ENCODE assay signal across 9 mouse cellular contexts in the genomic region with DNA sequence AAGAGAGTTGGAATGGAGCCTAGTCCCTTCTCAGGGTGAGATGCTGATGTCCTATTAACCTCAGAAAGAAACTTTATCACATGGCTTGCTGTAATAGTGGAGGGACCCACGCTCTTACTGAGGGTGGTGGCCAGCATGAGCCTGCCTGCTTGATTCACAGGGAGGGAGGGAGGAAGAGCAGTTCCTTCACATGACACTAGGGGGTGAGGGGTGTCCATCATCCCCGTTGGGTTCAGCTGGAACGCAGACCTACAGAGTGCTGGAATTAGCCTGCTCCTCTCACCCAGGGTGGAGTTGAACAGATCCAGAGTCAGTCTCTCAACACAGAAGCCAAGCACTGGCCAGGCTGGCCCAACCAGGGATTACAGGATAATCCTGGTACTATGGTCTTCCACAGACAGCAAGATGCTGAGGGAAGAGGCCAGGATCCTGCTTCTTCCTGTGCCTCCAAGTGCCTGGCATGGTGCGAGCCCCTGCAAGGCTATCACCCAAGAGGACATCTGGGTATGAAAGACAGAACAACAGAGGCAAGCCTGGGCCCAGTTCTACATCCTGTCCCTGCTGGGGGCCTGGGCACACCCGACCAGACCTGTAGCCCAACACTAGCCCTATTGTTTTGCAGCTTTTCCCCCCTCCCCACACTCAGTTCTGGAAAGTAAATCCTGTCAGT.
A peak's percentile ranks its signal among the peaks of the same experiment; 100 is the strongest.
DNase-seq lines count a peak whose midpoint lies in the region; ATAC-seq and TF ChIP-seq lines count a peak whose summit lies in the region.
"Had no signal": no experiment of that assay in that cellular context is flagged by ENCODE, and none has a peak within 500 bp of the region (broad histone marks: within the 10 kb centered on the region; RNA-seq: fewer than 3 reads in every experiment).

No protein-coding gene starts in this region.

- no peaks in the 10 kb centered on the region; the same call in 1 of the 2 replicates for H3K27me3 ChIP-seq in embryonic facial prominence, embryonic 11.5 days (ENCODE audit: control insufficient read depth, insufficient read depth, low read length)

- peak; percentile 67 for DNase-seq in embryo, embryonic 10 days (ENCODE audit: low spot score)
- no peak for DNase-seq in embryo, embryonic 11 days
- DNase-seq in layer of hippocampus, adult 2 months (ENCODE audit: low spot score in 2 of 2) = no peak
- no peak for DNase-seq in layer of hippocampus, postnatal 36 days
- peak; percentile 29 for DNase-seq in A20 (ENCODE audit: low read depth, low spot score)
- DNase-seq in embryonic facial prominence, embryonic 11.5 days (ENCODE audit: low spot score) = peak; percentile 57
- DNase-seq in layer of hippocampus, postnatal 14 days (ENCODE audit: low spot score in 2 of 2) = no peak
- DNase-seq in right cerebral cortex, postnatal 25 days = no peak
- DNase-seq: kidney, adult 9 months had no signal

- H3K4me3 ChIP-seq in layer of hippocampus, adult 2 months = no peak overlapping the region
- H3K4me3 ChIP-seq in embryonic facial prominence, embryonic 11.5 days (ENCODE audit: low read depth, low read length) = no peak overlapping the region

- no peaks in the 10 kb centered on the region; the same call in 1 of the 2 replicates for H3K4me1 ChIP-seq in embryonic facial prominence, embryonic 11.5 days (ENCODE audit: control insufficient read depth, insufficient read depth, low read length)

- no peaks in the 10 kb centered on the region for H3K9me3 ChIP-seq in embryonic facial prominence, embryonic 11.5 days (replicated peaks; ENCODE audit: control insufficient read depth, low read length)

- H3K9ac ChIP-seq in embryonic facial prominence, embryonic 11.5 days (replicated peaks; ENCODE audit: low read length) = no peak overlapping the region

- H3K36me3 ChIP-seq in embryonic facial prominence, embryonic 11.5 days (replicated peaks; ENCODE audit: control insufficient read depth, insufficient read depth, low read depth, low read length) = no peaks in the 10 kb centered on the region

- no peak overlapping the region for H3K4me2 ChIP-seq in embryonic facial prominence, embryonic 11.5 days (ENCODE audit: low read depth, low read length)

- H3K27ac ChIP-seq in layer of hippocampus, adult 2 months = no peak overlapping the region
- H3K27ac ChIP-seq in embryonic facial prominence, embryonic 11.5 days (replicated peaks; ENCODE audit: low read depth, low read length) = no peak overlapping the region

- peak; percentile 71 for TF ChIP-seq CTCF in layer of hippocampus, adult 2 months (conservative IDR thresholded peaks at IDR 0.05)

- 31% methylated on average over 5 of the region's 5 CpGs for WGBS in embryonic facial prominence, embryonic 11.5 days

- no peak for ATAC-seq in embryonic facial prominence, embryonic 11.5 days (replicated peaks; ENCODE audit: insufficient number of reproducible peaks, low FRiP score, low TSS enrichment, low read depth)

Comparison
In these comparisons a context has a peak if more than half of its experiments do, and no peak if none do; other contexts are left out.
1. DNase-seq: peak in embryo, embryonic 10 days (single experiment), A20 (single experiment) and embryonic facial prominence, embryonic 11.5 days (single experiment); none in embryo, embryonic 11 days (single experiment), layer of hippocampus, adult 2 months (0 of 2), layer of hippocampus, postnatal 36 days (0 of 2), layer of hippocampus, postnatal 14 days (0 of 2) and right cerebral cortex, postnatal 25 days (single experiment).